Mouse (Mus musculus) heart, embryonic 15.5 days (tissue): ENCODE results near the gene Olfr1093. TPM values are rescaled to one million over a fixed set of nuclear protein-coding genes. Genes with fewer than 3 reads are reported as not detected.

Source experiments
- ATAC-seq: fragments of 200-750 bp; cut with Nextera tagmentation; replicated peaks from 2 replicates; pipeline ENCODE4 v1.8.0; 2017; ENCODE audit warnings: low read depth, moderate TSS enrichment; ENCODE audit not compliant: insufficient number of reproducible peaks, insufficient read depth, low FRiP score
- H3K27ac ChIP-seq: fragments of 300-500 bp; sonication (generic); 2 replicates; pipeline ENCODE4 v1.5.1; 2015; ENCODE audit warnings: mild to moderate bottlenecking, inconsistent platforms
- H3K27me3 ChIP-seq: fragments of 300-500 bp; sonication (generic); 2 replicates; pipeline ENCODE4 v1.6.1; 2015; ENCODE audit warnings: inconsistent platforms
- H3K36me3 ChIP-seq: fragments of 300-500 bp; sonication (generic); 2 replicates; pipeline ENCODE4 v1.6.1; 2015; ENCODE audit warnings: mild to moderate bottlenecking, inconsistent platforms
- H3K4me1 ChIP-seq: fragments of 300-500 bp; sonication (generic); replicated peaks from 2 replicates; pipeline ENCODE4 v1.6.1; 2015; ENCODE audit warnings: inconsistent platforms
- H3K4me2 ChIP-seq: fragments of 300-500 bp; sonication (generic); 2 replicates; pipeline ENCODE4 v1.6.1; 2015; ENCODE audit warnings: inconsistent platforms, mild to moderate bottlenecking, moderate library complexity
- H3K4me3 ChIP-seq: fragments of 300-500 bp; sonication (generic); 2 replicates; pipeline ENCODE4 v1.5.1; 2015; ENCODE audit warnings: mild to moderate bottlenecking, inconsistent platforms
- H3K9ac ChIP-seq: fragments of 300-500 bp; sonication (generic); 2 replicates; pipeline ENCODE4 v1.6.1; 2015; ENCODE audit warnings: mild to moderate bottlenecking, inconsistent platforms
- H3K9me3 ChIP-seq: fragments of 300-500 bp; sonication (generic); replicated peaks from 2 replicates; pipeline ENCODE4 v1.6.1; 2016; ENCODE audit warnings: inconsistent platforms
- WGBS: fragments of 180-500 bp; shearing (Covaris S2); methylation state at CpG from one replicate; pipeline ENCODE4 v1.1.7; 2015; ENCODE audit warnings: mixed read lengths; 5-methylcytosine and 5-hydroxymethylcytosine counted together
- polyA plus RNA-seq: library from polyadenylated mRNA; unstranded; fragments of >200 nt; fragmentation: Nextera tagmentation; extraction: Ambion mirVana; gene quantifications from 2 replicates; pipeline ENCODE4 v1.2.1, GENCODE M21; 2015

The Olfr1093 gene
- not detected in 2 replicates for polyA plus RNA-seq

- Histone ChIP-seq H3K9me3 (no peaks in the 10 kb centered on the region), H3K4me1 (no peaks in the 10 kb centered on the region), H3K4me3 (no peak within 1 kb of the TSS), H3K27me3 (no peaks in the 10 kb centered on the region), H3K27ac (no peak within 1 kb of the TSS), H3K4me2 (no peak within 1 kb of the TSS), H3K36me3 (no peaks in the 10 kb centered on the region), H3K9ac (no peak within 1 kb of the TSS)
- no peak for ATAC-seq
- WGBS = 61% methylated on average over 2 of the region's 2 CpGs
Observed at GRCm38 (mm10) chr2:86782179-86782578, at the start of gene Olfr1093. TSS of gene Olfr1093 (plus strand) at chr2:86782479.

- H3K27ac ChIP-seq = no peak within 1 kb of the TSS
- H3K4me2 ChIP-seq = no peak within 1 kb of the TSS
- no peak for ATAC-seq
- H3K9me3 ChIP-seq = no peaks in the 10 kb centered on the region
- H3K4me3 ChIP-seq = no peak within 1 kb of the TSS
- no peaks in the 10 kb centered on the region for H3K4me1 ChIP-seq
- H3K9ac ChIP-seq = no peak within 1 kb of the TSS
- H3K27me3 ChIP-seq = no peaks in the 10 kb centered on the region
- H3K36me3 ChIP-seq = no peaks in the 10 kb centered on the region
Observed at GRCm38 (mm10) chr2:86733601-86734000, 48.7 kb upstream of the Olfr1093 start, which contains the start of gene Olfr1089. TSS of gene Olfr1089 (minus strand) at chr2:86733701.

GRCm38 (mm10) chr2:86758893-86759292 is 23.4 kb upstream of the Olfr1093 start, which contains the start of gene Olfr1090:
TSS of gene Olfr1090 (minus strand) at chr2:86758993.
- ATAC-seq = no peak
- no peak within 1 kb of the TSS for H3K4me3 ChIP-seq
- no peaks in the 10 kb centered on the region for H3K4me1 ChIP-seq
- H3K9ac ChIP-seq = no peak within 1 kb of the TSS
- no peaks in the 10 kb centered on the region for H3K36me3 ChIP-seq
- no peak within 1 kb of the TSS for H3K4me2 ChIP-seq
- no peak within 1 kb of the TSS for H3K27ac ChIP-seq
- H3K9me3 ChIP-seq = no peaks in the 10 kb centered on the region
- WGBS = 82% methylated on average over 1 of the region's 1 CpGs
- no peaks in the 10 kb centered on the region for H3K27me3 ChIP-seq

GRCm38 (mm10) chr2:86761050-86761449 is 21.2 kb upstream of the Olfr1093 start:
- no peak overlapping the region for H3K27ac ChIP-seq
- WGBS = 84% methylated on average over 6 of the region's 6 CpGs
- H3K4me3 ChIP-seq = no peak overlapping the region
- no peaks in the 10 kb centered on the region for H3K36me3 ChIP-seq
- no peaks in the 10 kb centered on the region for H3K9me3 ChIP-seq
- no peaks in the 10 kb centered on the region for H3K27me3 ChIP-seq
- no peak for ATAC-seq
- no peak overlapping the region for H3K4me2 ChIP-seq
- H3K4me1 ChIP-seq = no peaks in the 10 kb centered on the region
- no peak overlapping the region for H3K9ac ChIP-seq

- Histone ChIP-seq H3K4me2 (no peak within 1 kb of the TSS), H3K4me3 (no peak within 1 kb of the TSS), H3K9ac (no peak within 1 kb of the TSS), H3K27ac (no peak within 1 kb of the TSS), H3K27me3 (no peaks in the 10 kb centered on the region), H3K4me1 (no peaks in the 10 kb centered on the region), H3K9me3 (no peaks in the 10 kb centered on the region), H3K36me3 (no peaks in the 10 kb centered on the region)
- no peak for ATAC-seq
Observed at GRCm38 (mm10) chr2:86809918-86810317, 27.6 kb downstream of the Olfr1093 start, which contains the start of gene Olfr141. TSS of gene Olfr141 (minus strand) at chr2:86810018.

- no peaks in the 10 kb centered on the region for H3K4me1 ChIP-seq
- no peak within 1 kb of the TSS for H3K9ac ChIP-seq
- H3K36me3 ChIP-seq = no peaks in the 10 kb centered on the region
- ATAC-seq = no peak
- no peak within 1 kb of the TSS for H3K27ac ChIP-seq
- no peak within 1 kb of the TSS for H3K4me3 ChIP-seq
- no peak within 1 kb of the TSS for H3K4me2 ChIP-seq
- no peaks in the 10 kb centered on the region for H3K9me3 ChIP-seq
- no peaks in the 10 kb centered on the region for H3K27me3 ChIP-seq
Observed at GRCm38 (mm10) chr2:86824363-86824762, 42.1 kb downstream of the Olfr1093 start, which contains the start of gene Olfr1094. TSS of gene Olfr1094 (plus strand) at chr2:86824663.

Other genes starting within 250 kb of the Olfr1093 start
- gene Olfr1079, start 240.0 kb upstream of the Olfr1093 start, polyA plus RNA-seq = not detected in 2 replicates
- gene Olfr1080, start 224.2 kb upstream of the Olfr1093 start, polyA plus RNA-seq = not detected in 2 replicates
- not detected in 2 replicates for gene Olfr1082, start 183.5 kb upstream of the Olfr1093 start, polyA plus RNA-seq
- gene Olfr1084, start 142.8 kb upstream of the Olfr1093 start, polyA plus RNA-seq = not detected in 2 replicates
- not detected in 2 replicates for gene Olfr1085, start 120.5 kb upstream of the Olfr1093 start, polyA plus RNA-seq
- not detected in 2 replicates for gene Olfr1086, start 102.4 kb upstream of the Olfr1093 start, polyA plus RNA-seq
- not detected in 2 replicates for gene Olfr1087, start 84.1 kb upstream of the Olfr1093 start, polyA plus RNA-seq
- gene Olfr1089, start 48.8 kb upstream of the Olfr1093 start, polyA plus RNA-seq = not detected in 2 replicates
- gene Olfr1090, start 23.5 kb upstream of the Olfr1093 start, polyA plus RNA-seq = not detected in 2 replicates
- not detected in 2 replicates for gene Olfr141, start 27.5 kb downstream of the Olfr1093 start, polyA plus RNA-seq
- not detected in 2 replicates for gene Olfr1094, start 42.2 kb downstream of the Olfr1093 start, polyA plus RNA-seq
- not detected in 2 replicates for gene Olfr1095, start 69.2 kb downstream of the Olfr1093 start, polyA plus RNA-seq
- not detected in 2 replicates for gene Gm13723, start 92.3 kb downstream of the Olfr1093 start, polyA plus RNA-seq
- gene Olfr1097, start 109.7 kb downstream of the Olfr1093 start, polyA plus RNA-seq = not detected in 2 replicates
- gene Olfr1098, start 142.1 kb downstream of the Olfr1093 start, polyA plus RNA-seq = not detected in 2 replicates
- gene Olfr1099, start 178.2 kb downstream of the Olfr1093 start, polyA plus RNA-seq = not detected in 2 replicates
- not detected in 2 replicates for gene Olfr1100, start 197.5 kb downstream of the Olfr1093 start, polyA plus RNA-seq
- not detected in 2 replicates for gene Olfr1101, start 208.7 kb downstream of the Olfr1093 start, polyA plus RNA-seq
- not detected in 2 replicates for gene Olfr1102, start 215.9 kb downstream of the Olfr1093 start, polyA plus RNA-seq
- gene Olfr1104, start 244.6 kb downstream of the Olfr1093 start, polyA plus RNA-seq = not detected in 2 replicates